Mouse (Mus musculus) cerebellum, adult (tissue): ENCODE measurements around the gene Cptp.
A peak's percentile ranks its signal among the peaks of the same experiment; 100 is the strongest.

Experiments
- ATAC-seq: cut with Nextera tagmentation; 2 replicates; pipeline ENCODE4 v1.9.2; 2017; ENCODE audit warnings: mild to moderate bottlenecking, moderate library complexity, mixed read lengths; ENCODE audit not compliant: insufficient number of reproducible peaks, low FRiP score, low TSS enrichment

Gene Cptp

DNA sequence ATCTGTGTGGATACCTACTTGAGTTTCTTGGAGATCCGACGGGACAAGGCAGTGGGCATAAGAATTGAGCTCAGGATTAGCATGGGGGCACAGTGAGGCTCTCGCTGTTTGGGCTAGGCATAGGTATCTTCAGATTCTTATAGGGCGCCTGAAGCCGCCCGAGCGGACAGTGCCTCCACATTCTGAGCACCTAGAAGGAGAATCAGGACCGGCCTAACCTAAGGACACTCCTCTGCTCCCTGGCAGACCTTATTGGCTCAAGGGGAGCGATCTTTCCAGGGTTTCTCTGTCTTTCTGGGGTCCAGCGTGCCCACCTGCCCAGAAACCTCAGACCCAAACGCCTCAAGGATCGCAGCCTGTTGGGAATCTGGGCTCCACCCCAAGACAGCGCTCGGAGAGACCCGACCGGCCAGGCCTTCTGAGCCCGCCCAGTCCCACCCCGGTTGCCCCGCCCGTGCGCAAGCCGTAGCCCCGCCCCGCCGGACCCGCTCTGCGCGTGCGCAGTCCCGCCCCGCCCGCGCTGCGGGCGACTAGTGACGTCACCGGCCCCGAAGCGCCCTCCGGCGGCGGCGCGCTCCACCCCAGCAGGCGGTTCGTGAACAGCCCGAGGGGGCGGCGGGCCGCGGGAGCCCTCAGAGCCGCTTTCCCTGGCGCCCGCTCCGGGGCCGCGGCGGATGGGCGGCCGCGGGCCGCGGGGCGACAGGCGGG is 22.2 kb downstream of the Cptp start, which contains the start of gene Dvl1:
Dvl1 (plus strand) TSS at position 532 of the 708 bp plus-strand sequence.
- ATAC-seq: peak; percentile 80

- ATAC-seq: no peak
These were observed 26.0 kb downstream of the Cptp start for GRCm38 (mm10) chr4:155843231-155843630.

GRCm38 (mm10) chr4:155841651-155842270 is 27.5 kb downstream of the Cptp start:
- ATAC-seq: no peak

DNA sequence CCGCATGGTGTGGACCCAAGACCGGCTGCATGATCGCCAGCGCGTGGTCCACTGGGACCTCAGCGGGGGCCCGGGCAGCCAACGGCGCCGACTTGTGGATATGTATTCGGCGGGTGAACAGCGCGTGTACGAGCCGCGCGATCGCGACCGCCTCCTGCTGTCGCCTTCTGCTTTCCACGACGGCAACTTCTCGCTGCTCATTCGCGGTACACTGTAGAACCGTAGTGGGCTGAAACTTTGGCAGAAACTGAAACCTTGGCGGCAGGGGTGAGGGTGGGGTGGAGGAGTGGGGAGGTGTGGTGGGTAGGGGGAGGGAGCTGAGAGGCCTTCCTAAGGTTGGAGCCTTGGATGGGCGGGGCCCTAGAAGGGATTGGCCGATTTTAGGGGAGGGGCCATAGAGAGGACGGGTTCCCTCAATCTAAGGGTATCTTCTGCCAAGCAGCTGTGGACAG is 28.2 kb downstream of the Cptp start:
- no peak for ATAC-seq

DNA sequence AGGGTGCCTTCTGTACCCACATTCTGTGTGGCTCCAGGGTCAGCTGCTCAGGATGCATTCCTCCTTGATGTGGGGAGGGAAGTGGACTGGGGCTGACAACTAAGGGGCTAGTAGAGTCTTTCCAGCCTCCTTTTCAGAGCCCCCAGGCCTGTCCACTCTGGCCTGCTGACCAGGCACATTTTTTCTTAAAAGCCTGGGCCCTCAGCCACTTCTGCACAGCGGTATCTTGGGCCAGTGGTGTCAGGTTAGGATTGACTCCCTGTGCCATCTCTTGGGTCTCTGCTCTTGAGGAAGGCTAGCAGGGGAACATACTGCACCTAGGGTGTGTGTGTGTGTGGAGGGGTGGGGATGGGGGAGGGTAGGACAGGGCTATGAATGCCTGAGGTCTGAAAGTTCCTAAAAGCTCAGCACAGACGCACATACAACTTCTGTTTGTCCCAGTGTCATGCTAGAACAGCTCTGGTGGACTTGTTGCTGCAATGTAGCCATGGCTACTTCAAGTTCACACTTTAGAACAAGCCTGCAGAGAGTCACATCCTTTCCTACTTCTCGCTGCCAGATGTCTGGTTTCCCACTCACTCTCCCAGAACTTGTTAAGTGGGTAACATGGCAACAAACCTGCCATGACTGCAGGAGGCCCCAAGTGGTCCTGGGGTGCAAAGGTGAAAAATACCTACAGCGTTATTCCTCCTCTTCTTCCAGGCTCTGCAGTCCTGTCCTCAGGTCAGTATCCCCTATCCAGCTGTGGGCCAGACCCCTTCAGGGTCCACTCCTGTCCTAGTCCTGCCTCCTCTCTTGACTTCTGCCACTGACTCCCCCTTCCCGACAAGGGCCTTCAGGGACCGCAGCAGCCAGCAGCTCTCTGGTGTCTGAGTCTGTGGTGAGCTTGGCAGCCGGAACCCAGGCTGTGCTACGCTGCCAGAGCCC is 28.9 kb downstream of the Cptp start:
- ATAC-seq: no peak

DNA sequence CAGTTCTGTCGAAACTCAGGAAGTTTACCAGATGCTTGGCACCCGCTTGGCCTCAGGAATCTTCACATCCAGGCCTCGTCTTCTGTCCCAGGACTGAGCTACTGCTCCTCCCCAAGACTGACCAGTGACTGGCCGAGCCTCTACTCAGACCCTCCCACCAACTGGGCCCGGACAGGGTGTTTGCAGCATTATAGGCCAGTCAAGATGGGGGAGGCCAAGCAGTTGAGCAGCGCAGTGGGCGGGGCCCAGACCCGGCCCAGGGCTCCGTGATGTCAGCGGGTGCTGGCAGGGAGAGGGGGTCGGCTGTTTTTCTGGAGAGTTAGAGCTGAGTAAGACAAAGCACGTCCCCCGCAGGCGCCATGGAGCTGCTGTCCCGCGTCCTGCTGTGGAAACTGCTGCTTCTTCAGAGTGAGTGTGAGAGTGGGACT is 29.7 kb downstream of the Cptp start, which contains the start of gene Mxra8:
Mxra8 (plus strand) TSS at position 198 of the 428 bp plus-strand sequence.
- no peak for ATAC-seq

DNA sequence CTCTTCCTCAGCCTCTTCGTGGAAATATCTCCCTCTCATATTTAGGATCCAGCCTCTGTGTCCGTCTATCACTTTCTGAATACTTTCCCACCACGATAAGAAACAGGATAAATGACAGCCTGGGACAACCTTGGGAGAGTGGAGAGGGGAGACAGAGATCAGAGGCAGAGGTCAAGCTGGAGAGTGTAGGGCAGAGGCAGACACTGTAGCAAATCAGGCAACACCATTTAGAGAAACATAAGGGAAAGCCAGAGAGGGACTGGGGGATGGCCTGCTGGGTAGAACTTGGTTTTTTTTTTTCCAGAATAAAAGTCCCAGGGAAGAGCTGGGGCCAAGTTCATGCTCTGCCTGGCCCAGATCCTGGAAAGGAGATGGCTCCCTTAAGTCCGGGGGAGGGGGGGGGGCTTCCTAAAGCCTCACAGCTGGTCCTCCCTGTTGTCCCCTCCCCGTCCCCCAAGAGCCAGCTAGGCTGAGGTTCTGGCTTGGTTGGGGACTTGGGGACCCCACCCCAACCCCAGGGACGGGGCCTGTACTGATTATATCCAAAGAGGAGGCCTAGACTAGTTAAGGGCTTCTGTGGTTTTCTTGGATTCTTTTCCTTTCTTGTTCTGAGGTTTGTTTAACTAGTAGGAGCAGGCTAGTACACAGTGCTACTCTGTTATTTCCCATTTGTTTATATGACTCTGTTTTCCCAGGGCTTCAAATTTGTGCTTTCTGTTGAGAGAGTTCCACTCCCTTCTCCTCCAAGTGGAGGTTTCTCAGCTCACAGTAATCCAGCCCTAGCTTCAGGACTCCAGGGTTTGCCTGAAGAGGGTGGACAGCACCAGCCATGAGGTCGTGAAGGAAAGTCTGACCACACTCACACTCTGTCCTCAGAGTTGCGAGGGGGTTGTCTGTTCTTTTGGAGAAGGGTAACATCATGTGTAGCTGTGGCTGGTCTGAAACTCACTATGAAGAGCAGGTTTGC is 30.8 kb downstream of the Cptp start:
- no peak for ATAC-seq

- no peak for ATAC-seq
These were observed 31.7 kb downstream of the Cptp start for GRCm38 (mm10) chr4:155837404-155838010.

GRCm38 (mm10) chr4:155833836-155834235 is 35.4 kb downstream of the Cptp start:
- ATAC-seq: no peak

- ATAC-seq: no peak
These were observed 36.0 kb downstream of the Cptp start for GRCm38 (mm10) chr4:155833234-155833633.

- ATAC-seq: no peak
These were observed 36.9 kb downstream of the Cptp start for GRCm38 (mm10) chr4:155832321-155832720.

DNA sequence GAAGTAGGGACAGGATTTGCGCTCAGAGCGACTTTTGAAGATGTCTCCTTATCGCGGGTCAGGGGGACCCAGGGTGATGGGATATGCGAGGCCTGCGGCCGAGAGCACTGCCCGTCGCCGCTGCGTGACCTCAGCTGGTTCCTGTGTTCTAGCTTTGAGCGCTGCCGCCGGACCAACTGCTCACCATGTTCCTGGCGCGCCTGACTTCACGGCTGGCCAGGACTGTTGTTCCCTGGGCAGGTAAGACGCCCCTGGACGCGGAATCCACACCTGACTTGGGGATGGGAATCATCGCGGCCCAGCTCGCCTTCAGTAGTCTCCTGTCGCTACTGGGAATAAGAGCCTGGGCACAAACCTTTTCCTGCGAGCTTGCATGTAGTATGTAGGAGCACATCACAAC is 37.4 kb downstream of the Cptp start:
- no peak for ATAC-seq

DNA sequence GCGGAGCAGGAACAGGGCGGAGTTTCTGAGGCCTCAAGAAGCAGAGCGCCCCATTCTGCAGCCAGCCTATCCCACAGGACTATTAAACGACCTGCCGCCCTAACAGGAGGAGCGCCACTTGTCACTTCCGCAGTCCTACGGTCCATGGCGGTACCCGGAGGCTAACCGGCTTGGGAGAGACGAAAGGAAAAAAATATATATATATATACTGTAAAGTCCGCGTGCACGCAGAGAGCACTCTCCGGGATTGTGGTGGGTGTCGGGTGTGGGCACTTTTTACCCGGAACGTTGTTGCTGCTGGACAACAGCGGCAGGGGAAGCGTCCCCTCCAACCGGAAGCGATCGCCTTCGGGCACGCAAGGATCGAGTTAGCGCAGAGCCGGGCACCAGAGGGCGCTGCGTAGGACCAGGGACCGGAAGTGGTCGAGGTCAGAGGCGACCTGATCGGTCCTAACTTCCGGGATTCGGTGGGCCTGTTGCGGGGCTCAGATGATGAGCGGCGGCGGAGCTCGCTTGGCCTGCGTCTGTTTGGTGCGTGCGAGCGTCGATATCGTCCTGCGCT is 38.0 kb downstream of the Cptp start, which contains the start of gene Aurkaip1:
Aurkaip1 (plus strand) TSS at position 68 of the 562 bp plus-strand sequence.
- peak; percentile 80 for ATAC-seq

GRCm38 (mm10) chr4:155830596-155830995 is 38.6 kb downstream of the Cptp start:
- no peak for ATAC-seq

DNA sequence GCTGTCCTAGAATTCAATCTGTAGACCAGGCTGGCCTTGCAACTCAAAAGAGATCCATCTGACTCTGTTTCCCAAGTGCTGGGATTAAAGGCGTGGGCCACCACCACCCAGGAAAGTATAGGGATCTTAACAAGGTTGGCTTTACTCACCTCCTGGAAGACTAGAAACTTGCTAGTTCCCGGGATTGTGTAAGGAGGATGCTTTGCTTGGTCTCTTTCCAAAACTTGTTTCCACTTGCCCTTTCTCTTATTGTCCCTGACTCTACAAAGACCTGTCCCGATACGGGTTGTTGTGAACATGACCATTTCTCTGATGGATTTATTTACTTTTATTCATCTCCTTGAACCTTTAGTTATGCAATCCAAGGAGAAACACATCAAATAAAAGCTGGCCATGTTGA is 39.4 kb downstream of the Cptp start:
- no peak for ATAC-seq

- ATAC-seq: no peak
These were observed 45.8 kb downstream of the Cptp start for GRCm38 (mm10) chr4:155823443-155823842.

GRCm38 (mm10) chr4:155821025-155821424 is 48.2 kb downstream of the Cptp start:
- ATAC-seq: no peak

DNA sequence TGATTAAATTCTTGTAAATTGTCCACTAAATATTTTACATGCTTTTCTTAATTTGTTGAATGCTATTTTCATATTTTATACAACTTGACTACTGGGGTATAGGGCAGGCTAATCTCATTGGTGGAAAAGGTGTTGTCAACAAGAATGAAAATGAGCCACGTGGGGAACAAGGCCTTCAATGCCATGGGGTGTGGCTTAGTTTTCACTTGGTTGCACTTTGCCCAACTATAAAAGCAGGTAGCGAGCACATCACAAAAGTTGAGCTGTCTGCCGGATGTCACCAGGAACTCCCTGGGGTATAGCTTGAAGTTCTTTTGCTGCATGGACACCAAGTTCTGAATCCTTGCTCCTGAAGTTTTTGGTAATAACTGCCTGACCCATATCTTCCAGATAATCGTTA is 51.7 kb downstream of the Cptp start:
- no peak for ATAC-seq
